Mouse (Mus musculus): ENCODE results near the gene Spa17. TPM values are rescaled to one million over a fixed set of nuclear protein-coding genes. Genes with fewer than 3 reads are reported as not detected.

Gene Spa17
- polyA plus RNA-seq, 1 experiment from 2014 or later, result 5.3 TPM

GRCm38 (mm10) chr9:37613911-37614280, 374 bp upstream of the Spa17 start:
- peak overlapping the region; percentile 64 for H3K4me3 ChIP-seq (ENCODE audit: low read depth, low read length)
- no peaks in the 10 kb centered on the region for H3K9me3 ChIP-seq (ENCODE audit: control insufficient read depth, low read depth, low read length)
- no peaks in the 10 kb centered on the region for H3K36me3 ChIP-seq (ENCODE audit: control insufficient read depth, insufficient read depth, low read length)
- no peaks in the 10 kb centered on the region for H3K27me3 ChIP-seq (ENCODE audit: control insufficient read depth, insufficient read depth, low read length)
- no peak overlapping the region; the same call in 1 of the 2 replicates for H3K9ac ChIP-seq (replicated peaks; ENCODE audit: low read depth, low read length)
- H3K4me1 ChIP-seq (ENCODE audit: control insufficient read depth, insufficient read depth, low read length), result no peaks in the 10 kb centered on the region
- WGBS, result 25% methylated on average over 6 of the region's 6 CpGs
- peak overlapping the region; percentile 64; the same call in 1 of the 2 replicates for H3K27ac ChIP-seq (ENCODE audit: low read length)
- peak overlapping the region; percentile 59 for H3K4me2 ChIP-seq (replicated peaks; ENCODE audit: low read depth, low read length)
- ATAC-seq (ENCODE audit: insufficient number of reproducible peaks, insufficient read depth, low FRiP score, low read depth), result no peak

GRCm38 (mm10) chr9:37609558-37609957, 4.0 kb downstream of the Spa17 start:
- WGBS, result 78% methylated on average over 4 of the region's 4 CpGs
- no peaks in the 10 kb centered on the region for H3K36me3 ChIP-seq (ENCODE audit: control insufficient read depth, insufficient read depth, low read length)
- no peak overlapping the region for H3K4me2 ChIP-seq (replicated peaks; ENCODE audit: low read depth, low read length)
- H3K9ac ChIP-seq (replicated peaks; ENCODE audit: low read depth, low read length), result no peak overlapping the region
- no peak overlapping the region for H3K4me3 ChIP-seq (ENCODE audit: low read depth, low read length)
- H3K27ac ChIP-seq (ENCODE audit: low read length), result no peak overlapping the region
- H3K9me3 ChIP-seq (ENCODE audit: control insufficient read depth, low read depth, low read length), result no peaks in the 10 kb centered on the region
- H3K4me1 ChIP-seq (ENCODE audit: control insufficient read depth, insufficient read depth, low read length), result no peaks in the 10 kb centered on the region
- H3K27me3 ChIP-seq (ENCODE audit: control insufficient read depth, insufficient read depth, low read length), result no peaks in the 10 kb centered on the region
- ATAC-seq (ENCODE audit: insufficient number of reproducible peaks, insufficient read depth, low FRiP score, low read depth), result no peak

- Histone ChIP-seq H3K4me2 (replicated peaks; ENCODE audit: low read depth, low read length) (no peak overlapping the region), H3K9me3 (ENCODE audit: control insufficient read depth, low read depth, low read length) (no peaks in the 10 kb centered on the region), H3K27me3 (ENCODE audit: control insufficient read depth, insufficient read depth, low read length) (no peaks in the 10 kb centered on the region), H3K4me3 (ENCODE audit: low read depth, low read length) (no peak overlapping the region), H3K36me3 (ENCODE audit: control insufficient read depth, insufficient read depth, low read length) (no peaks in the 10 kb centered on the region), H3K27ac (ENCODE audit: low read length) (no peak overlapping the region), H3K9ac (replicated peaks; ENCODE audit: low read depth, low read length) (no peak overlapping the region), H3K4me1 (ENCODE audit: control insufficient read depth, insufficient read depth, low read length) (no peaks in the 10 kb centered on the region)
- no peak for ATAC-seq (ENCODE audit: insufficient number of reproducible peaks, insufficient read depth, low FRiP score, low read depth)
- 92% methylated on average over 3 of the region's 3 CpGs for WGBS
Measured at GRCm38 (mm10) chr9:37605089-37605488, 8.4 kb downstream of the Spa17 start.

GRCm38 (mm10) chr9:37600538-37601205, 12.8 kb downstream of the Spa17 start:
- WGBS, result 88% methylated on average over 2 of the region's 2 CpGs

GRCm38 (mm10) chr9:37598637-37599036, 14.9 kb downstream of the Spa17 start:
- H3K4me1 ChIP-seq (ENCODE audit: control insufficient read depth, insufficient read depth, low read length), result no peaks in the 10 kb centered on the region
- 88% methylated on average over 2 of the region's 2 CpGs for WGBS

More at GRCm38 (mm10) chr9:37600538-37601205, 12.8 kb downstream of the Spa17 start:
- no peak overlapping the region for H3K9ac ChIP-seq (replicated peaks; ENCODE audit: low read depth, low read length)
- H3K4me2 ChIP-seq (replicated peaks; ENCODE audit: low read depth, low read length), result no peak overlapping the region
- ATAC-seq (ENCODE audit: insufficient number of reproducible peaks, insufficient read depth, low FRiP score, low read depth), result no peak
- H3K36me3 ChIP-seq (ENCODE audit: control insufficient read depth, insufficient read depth, low read length), result no peaks in the 10 kb centered on the region
- no peak overlapping the region for H3K4me3 ChIP-seq (ENCODE audit: low read depth, low read length)
- H3K27ac ChIP-seq (ENCODE audit: low read length), result no peak overlapping the region
- no peaks in the 10 kb centered on the region for H3K4me1 ChIP-seq (ENCODE audit: control insufficient read depth, insufficient read depth, low read length)
- H3K27me3 ChIP-seq (ENCODE audit: control insufficient read depth, insufficient read depth, low read length), result no peaks in the 10 kb centered on the region
- no peaks in the 10 kb centered on the region for H3K9me3 ChIP-seq (ENCODE audit: control insufficient read depth, low read depth, low read length)

GRCm38 (mm10) chr9:37595570-37595969, 18.0 kb downstream of the Spa17 start:
- H3K4me3 ChIP-seq (ENCODE audit: low read depth, low read length), result no peak overlapping the region
- no peak overlapping the region for H3K4me2 ChIP-seq (replicated peaks; ENCODE audit: low read depth, low read length)
- H3K36me3 ChIP-seq (ENCODE audit: control insufficient read depth, insufficient read depth, low read length), result no peaks in the 10 kb centered on the region
- no peak overlapping the region for H3K9ac ChIP-seq (replicated peaks; ENCODE audit: low read depth, low read length)
- H3K9me3 ChIP-seq (ENCODE audit: control insufficient read depth, low read depth, low read length), result no peaks in the 10 kb centered on the region
- H3K27ac ChIP-seq (ENCODE audit: low read length), result no peak overlapping the region
- no peaks in the 10 kb centered on the region for H3K4me1 ChIP-seq (ENCODE audit: control insufficient read depth, insufficient read depth, low read length)
- 77% methylated on average over 1 of the region's 1 CpGs for WGBS
- no peak for ATAC-seq (ENCODE audit: insufficient number of reproducible peaks, insufficient read depth, low FRiP score, low read depth)
- no peaks in the 10 kb centered on the region for H3K27me3 ChIP-seq (ENCODE audit: control insufficient read depth, insufficient read depth, low read length)

More at GRCm38 (mm10) chr9:37598637-37599036, 14.9 kb downstream of the Spa17 start:
- Histone ChIP-seq H3K36me3 (ENCODE audit: control insufficient read depth, insufficient read depth, low read length) (no peaks in the 10 kb centered on the region), H3K27me3 (ENCODE audit: control insufficient read depth, insufficient read depth, low read length) (no peaks in the 10 kb centered on the region), H3K9me3 (ENCODE audit: control insufficient read depth, low read depth, low read length) (no peaks in the 10 kb centered on the region), H3K9ac (replicated peaks; ENCODE audit: low read depth, low read length) (no peak overlapping the region), H3K4me2 (replicated peaks; ENCODE audit: low read depth, low read length) (no peak overlapping the region), H3K27ac (ENCODE audit: low read length) (no peak overlapping the region), H3K4me3 (ENCODE audit: low read depth, low read length) (no peak overlapping the region)
- ATAC-seq (ENCODE audit: insufficient number of reproducible peaks, insufficient read depth, low FRiP score, low read depth), result no peak

- H3K4me2 ChIP-seq (replicated peaks; ENCODE audit: low read depth, low read length), result no peak overlapping the region
- no peaks in the 10 kb centered on the region for H3K27me3 ChIP-seq (ENCODE audit: control insufficient read depth, insufficient read depth, low read length)
- H3K36me3 ChIP-seq (ENCODE audit: control insufficient read depth, insufficient read depth, low read length), result no peaks in the 10 kb centered on the region
- no peaks in the 10 kb centered on the region for H3K9me3 ChIP-seq (ENCODE audit: control insufficient read depth, low read depth, low read length)
- WGBS, result 76% methylated on average over 3 of the region's 3 CpGs
- no peak for ATAC-seq (ENCODE audit: insufficient number of reproducible peaks, insufficient read depth, low FRiP score, low read depth)
- H3K4me3 ChIP-seq (ENCODE audit: low read depth, low read length), result no peak overlapping the region
- H3K9ac ChIP-seq (replicated peaks; ENCODE audit: low read depth, low read length), result no peak overlapping the region
- H3K27ac ChIP-seq (ENCODE audit: low read length), result no peak overlapping the region
- H3K4me1 ChIP-seq (ENCODE audit: control insufficient read depth, insufficient read depth, low read length), result no peaks in the 10 kb centered on the region
Measured at GRCm38 (mm10) chr9:37593690-37594089, 19.8 kb downstream of the Spa17 start.

GRCm38 (mm10) chr9:37592633-37593032, 20.9 kb downstream of the Spa17 start:
- Histone ChIP-seq H3K4me1 (ENCODE audit: control insufficient read depth, insufficient read depth, low read length) (no peaks in the 10 kb centered on the region), H3K27me3 (ENCODE audit: control insufficient read depth, insufficient read depth, low read length) (no peaks in the 10 kb centered on the region), H3K4me2 (replicated peaks; ENCODE audit: low read depth, low read length) (no peak overlapping the region), H3K27ac (ENCODE audit: low read length) (no peak overlapping the region), H3K9ac (replicated peaks; ENCODE audit: low read depth, low read length) (no peak overlapping the region), H3K9me3 (ENCODE audit: control insufficient read depth, low read depth, low read length) (no peaks in the 10 kb centered on the region), H3K4me3 (ENCODE audit: low read depth, low read length) (no peak overlapping the region), H3K36me3 (ENCODE audit: control insufficient read depth, insufficient read depth, low read length) (no peaks in the 10 kb centered on the region)
- ATAC-seq (ENCODE audit: insufficient number of reproducible peaks, insufficient read depth, low FRiP score, low read depth), result no peak
- 62% methylated on average over 6 of the region's 6 CpGs for WGBS

- Histone ChIP-seq H3K36me3 (ENCODE audit: control insufficient read depth, insufficient read depth, low read length) (no peaks in the 10 kb centered on the region), H3K27ac (ENCODE audit: low read length) (no peak overlapping the region), H3K4me3 (ENCODE audit: low read depth, low read length) (no peak overlapping the region), H3K4me2 (replicated peaks; ENCODE audit: low read depth, low read length) (no peak overlapping the region), H3K9me3 (ENCODE audit: control insufficient read depth, low read depth, low read length) (no peaks in the 10 kb centered on the region), H3K27me3 (ENCODE audit: control insufficient read depth, insufficient read depth, low read length) (no peaks in the 10 kb centered on the region), H3K4me1 (ENCODE audit: control insufficient read depth, insufficient read depth, low read length) (no peaks in the 10 kb centered on the region), H3K9ac (replicated peaks; ENCODE audit: low read depth, low read length) (no peak overlapping the region)
- ATAC-seq (ENCODE audit: insufficient number of reproducible peaks, insufficient read depth, low FRiP score, low read depth), result no peak
- 70% methylated on average over 2 of the region's 2 CpGs for WGBS
Measured at GRCm38 (mm10) chr9:37592025-37592424, 21.5 kb downstream of the Spa17 start.
